Comparison of ENCODE assay signal across 22 mouse cellular contexts in the genomic region with DNA sequence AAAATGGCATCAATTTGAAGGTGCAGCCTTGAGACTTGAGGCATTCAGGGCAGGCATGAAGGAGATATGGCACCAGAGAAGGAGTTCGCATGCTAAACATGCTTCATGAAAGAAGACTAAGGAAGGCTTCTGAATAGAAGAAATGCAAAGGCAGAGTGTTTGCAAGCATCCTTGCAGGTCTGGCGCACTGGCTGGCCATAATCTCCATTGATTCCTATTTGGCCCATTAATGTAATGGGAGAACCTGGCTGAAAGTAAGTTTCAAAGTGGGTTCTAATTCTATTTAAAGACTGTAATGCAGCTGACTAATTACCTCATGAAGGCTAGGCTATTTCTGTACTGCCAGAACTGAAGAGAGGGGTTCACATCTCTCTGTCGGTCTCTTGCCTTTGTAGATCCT.
"Had no signal": no experiment of that assay in that cellular context is flagged by ENCODE, and none has a peak within 500 bp of the region (broad histone marks: within the 10 kb centered on the region; RNA-seq: fewer than 3 reads in every experiment).

No protein-coding gene starts in this region.

- H3K27ac ChIP-seq: limb, embryonic 12.5 days; limb, embryonic 15.5 days; liver, embryonic 14.5 days; macrophage; midbrain, embryonic 12.5 days; midbrain, embryonic 15.5 days; neural tube, embryonic 12.5 days; neural tube, embryonic 15.5 days; stomach, postnatal 0 days had no signal

- H3K27me3 ChIP-seq: limb, embryonic 12.5 days; limb, embryonic 15.5 days; midbrain, embryonic 12.5 days; midbrain, embryonic 15.5 days; neural tube, embryonic 12.5 days; neural tube, embryonic 15.5 days had no signal

- H3K4me3 ChIP-seq: limb, embryonic 12.5 days; limb, embryonic 15.5 days; midbrain, embryonic 12.5 days; midbrain, embryonic 15.5 days; neural tube, embryonic 12.5 days; neural tube, embryonic 15.5 days had no signal

- H3K9ac ChIP-seq: limb, embryonic 12.5 days; limb, embryonic 15.5 days; liver, embryonic 14.5 days; liver, postnatal 0 days; lung, embryonic 14.5 days; midbrain, embryonic 12.5 days; midbrain, embryonic 15.5 days; neural tube, embryonic 12.5 days; neural tube, embryonic 15.5 days had no signal

- ATAC-seq: liver, postnatal 0 days; lung, postnatal 0 days; midbrain, embryonic 15.5 days had no signal

- H3K36me3 ChIP-seq: limb, embryonic 12.5 days; limb, embryonic 15.5 days; midbrain, embryonic 12.5 days; midbrain, embryonic 15.5 days; neural tube, embryonic 12.5 days; neural tube, embryonic 15.5 days had no signal

- H3K4me1 ChIP-seq: limb, embryonic 12.5 days; limb, embryonic 15.5 days; midbrain, embryonic 12.5 days; midbrain, embryonic 15.5 days; neural tube, embryonic 12.5 days; neural tube, embryonic 15.5 days had no signal

- H3K9me3 ChIP-seq: limb, embryonic 12.5 days; limb, embryonic 15.5 days; midbrain, embryonic 12.5 days; midbrain, embryonic 15.5 days; neural tube, embryonic 12.5 days; neural tube, embryonic 15.5 days had no signal

- DNase-seq: kidney, postnatal 14 days; kidney, postnatal 4 days; left cerebral cortex, postnatal 4 days; liver, postnatal 0 days; lung, embryonic 14.5 days; right cerebral cortex, adult 18-20 months; right cerebral cortex, postnatal 14 days; right cerebral cortex, postnatal 4 days; thymus, adult 2 months; thymus, postnatal 14 days; thymus, postnatal 4 days had no signal

- H3K4me2 ChIP-seq: limb, embryonic 12.5 days; limb, embryonic 15.5 days; liver, embryonic 11.5 days; lung, embryonic 14.5 days; midbrain, embryonic 12.5 days; midbrain, embryonic 15.5 days; neural tube, embryonic 12.5 days; neural tube, embryonic 15.5 days had no signal
